Mouse (Mus musculus): ENCODE measurements around the gene Mid1. TPM values are rescaled to one million over a fixed set of nuclear protein-coding genes. Genes with fewer than 3 reads are reported as not detected.
"Not testable (repeated sequence)": the region's sequence is repeated elsewhere in the genome, so short reads cannot be mapped to it uniquely, and the experiment has no call there.

Gene Mid1
- polyA plus RNA-seq, 1 experiment from 2014 or later, result 9.0 TPM

- H3K9ac ChIP-seq (replicated peaks; ENCODE audit: low read depth, low read length); H3K4me3 ChIP-seq (ENCODE audit: low read depth, low read length); H3K27ac ChIP-seq (ENCODE audit: low read depth, low read length); H3K36me3 ChIP-seq (ENCODE audit: control insufficient read depth, insufficient read depth, low read length); H3K4me2 ChIP-seq (ENCODE audit: low read depth, low read length); ATAC-seq (ENCODE audit: low read depth); H3K27me3 ChIP-seq (ENCODE audit: control insufficient read depth, insufficient read depth, low read length); H3K4me1 ChIP-seq (ENCODE audit: control insufficient read depth, insufficient read depth, low read length): not testable (repeated sequence)
- WGBS, result 63% methylated on average over 17 of the region's 17 CpGs
- H3K9me3 ChIP-seq (ENCODE audit: control insufficient read depth, low read length), result peaks cover 39% of the 10 kb centered on the region
These were observed 311.0 kb downstream of the Mid1 start for GRCm38 (mm10) chrX:169995909-169996521.

GRCm38 (mm10) chrX:169996926-169997325 is 311.9 kb downstream of the Mid1 start:
- peak; percentile 38 for ATAC-seq (ENCODE audit: low read depth)
- not testable (repeated sequence) for H3K27me3 ChIP-seq (ENCODE audit: control insufficient read depth, insufficient read depth, low read length); H3K36me3 ChIP-seq (ENCODE audit: control insufficient read depth, insufficient read depth, low read length); H3K4me1 ChIP-seq (ENCODE audit: control insufficient read depth, insufficient read depth, low read length)
- H3K9me3 ChIP-seq (ENCODE audit: control insufficient read depth, low read length), result peaks cover 38% of the 10 kb centered on the region
- peak overlapping the region; percentile 49 for H3K9ac ChIP-seq (replicated peaks; ENCODE audit: low read depth, low read length)
- peak overlapping the region; percentile 70 for H3K4me2 ChIP-seq (ENCODE audit: low read depth, low read length)
- H3K4me3 ChIP-seq (ENCODE audit: low read depth, low read length), result peak overlapping the region; percentile 36
- WGBS, result 62% methylated on average over 46 of the region's 46 CpGs
- peak overlapping the region; percentile 66 for H3K27ac ChIP-seq (ENCODE audit: low read depth, low read length)

GRCm38 (mm10) chrX:169997456-169997853 is 312.5 kb downstream of the Mid1 start:
- not testable (repeated sequence) for H3K36me3 ChIP-seq (ENCODE audit: control insufficient read depth, insufficient read depth, low read length); H3K27me3 ChIP-seq (ENCODE audit: control insufficient read depth, insufficient read depth, low read length); ATAC-seq (ENCODE audit: low read depth); H3K4me1 ChIP-seq (ENCODE audit: control insufficient read depth, insufficient read depth, low read length)
- 56% methylated on average over 40 of the region's 40 CpGs for WGBS
- Histone ChIP-seq H3K4me3 (ENCODE audit: low read depth, low read length) (peak overlapping the region; percentile 36), H3K9ac (replicated peaks; ENCODE audit: low read depth, low read length) (peak overlapping the region; percentile 49), H3K4me2 (ENCODE audit: low read depth, low read length) (peak overlapping the region; percentile 70), H3K9me3 (ENCODE audit: control insufficient read depth, low read length) (peaks cover 33% of the 10 kb centered on the region), H3K27ac (ENCODE audit: low read depth, low read length) (peak overlapping the region; percentile 66)

GRCm38 (mm10) chrX:169997854-169998456 is 313.0 kb downstream of the Mid1 start:
- Histone ChIP-seq H3K9ac (replicated peaks; ENCODE audit: low read depth, low read length) (peak overlapping the region; percentile 49), H3K27ac (ENCODE audit: low read depth, low read length) (peak overlapping the region; percentile 66), H3K9me3 (ENCODE audit: control insufficient read depth, low read length) (peaks cover 28% of the 10 kb centered on the region), H3K4me2 (ENCODE audit: low read depth, low read length) (peak overlapping the region; percentile 70), H3K4me3 (ENCODE audit: low read depth, low read length) (peak overlapping the region; percentile 36)
- not testable (repeated sequence) for H3K27me3 ChIP-seq (ENCODE audit: control insufficient read depth, insufficient read depth, low read length); H3K4me1 ChIP-seq (ENCODE audit: control insufficient read depth, insufficient read depth, low read length); H3K36me3 ChIP-seq (ENCODE audit: control insufficient read depth, insufficient read depth, low read length)
- ATAC-seq (ENCODE audit: low read depth), result peak; percentile 92
- 50% methylated on average over 37 of the region's 37 CpGs for WGBS

GRCm38 (mm10) chrX:169998559-169999219 is 313.7 kb downstream of the Mid1 start:
- H3K9ac ChIP-seq (replicated peaks; ENCODE audit: low read depth, low read length); H3K4me1 ChIP-seq (ENCODE audit: control insufficient read depth, insufficient read depth, low read length); H3K36me3 ChIP-seq (ENCODE audit: control insufficient read depth, insufficient read depth, low read length); H3K27me3 ChIP-seq (ENCODE audit: control insufficient read depth, insufficient read depth, low read length); H3K27ac ChIP-seq (ENCODE audit: low read depth, low read length); ATAC-seq (ENCODE audit: low read depth): not testable (repeated sequence)
- WGBS, result 47% methylated on average over 4 of the region's 4 CpGs
- Histone ChIP-seq H3K4me3 (ENCODE audit: low read depth, low read length) (peak overlapping the region; percentile 36; the same call in 1 of the 2 replicates), H3K4me2 (ENCODE audit: low read depth, low read length) (peak overlapping the region; percentile 70; the same call in 1 of the 2 replicates), H3K9me3 (ENCODE audit: control insufficient read depth, low read length) (peaks cover 24% of the 10 kb centered on the region)

- H3K4me1 ChIP-seq (ENCODE audit: control insufficient read depth, insufficient read depth, low read length); H3K27ac ChIP-seq (ENCODE audit: low read depth, low read length); H3K36me3 ChIP-seq (ENCODE audit: control insufficient read depth, insufficient read depth, low read length); H3K4me3 ChIP-seq (ENCODE audit: low read depth, low read length); H3K9ac ChIP-seq (replicated peaks; ENCODE audit: low read depth, low read length); H3K27me3 ChIP-seq (ENCODE audit: control insufficient read depth, insufficient read depth, low read length); H3K4me2 ChIP-seq (ENCODE audit: low read depth, low read length); ATAC-seq (ENCODE audit: low read depth): not testable (repeated sequence)
- WGBS, result 44% methylated on average over 11 of the region's 11 CpGs
- H3K9me3 ChIP-seq (ENCODE audit: control insufficient read depth, low read length), result peaks cover 21% of the 10 kb centered on the region
These were observed 314.4 kb downstream of the Mid1 start for GRCm38 (mm10) chrX:169999226-169999883.

GRCm38 (mm10) chrX:169999912-170000641 is 315.1 kb downstream of the Mid1 start:
- H3K9ac ChIP-seq (replicated peaks; ENCODE audit: low read depth, low read length); ATAC-seq (ENCODE audit: low read depth); H3K4me2 ChIP-seq (ENCODE audit: low read depth, low read length); H3K4me3 ChIP-seq (ENCODE audit: low read depth, low read length); H3K4me1 ChIP-seq (ENCODE audit: control insufficient read depth, insufficient read depth, low read length); H3K27ac ChIP-seq (ENCODE audit: low read depth, low read length); H3K36me3 ChIP-seq (ENCODE audit: control insufficient read depth, insufficient read depth, low read length); H3K27me3 ChIP-seq (ENCODE audit: control insufficient read depth, insufficient read depth, low read length): not testable (repeated sequence)
- WGBS, result 73% methylated on average over 3 of the region's 3 CpGs
- peaks cover 14% of the 10 kb centered on the region; the same call in 1 of the 2 replicates for H3K9me3 ChIP-seq (ENCODE audit: control insufficient read depth, low read length)

GRCm38 (mm10) chrX:170000642-170001387 is 315.8 kb downstream of the Mid1 start:
- H3K4me1 ChIP-seq (ENCODE audit: control insufficient read depth, insufficient read depth, low read length); H3K27ac ChIP-seq (ENCODE audit: low read depth, low read length); H3K9me3 ChIP-seq (ENCODE audit: control insufficient read depth, low read length); H3K36me3 ChIP-seq (ENCODE audit: control insufficient read depth, insufficient read depth, low read length); ATAC-seq (ENCODE audit: low read depth); H3K4me3 ChIP-seq (ENCODE audit: low read depth, low read length); H3K9ac ChIP-seq (replicated peaks; ENCODE audit: low read depth, low read length); H3K4me2 ChIP-seq (ENCODE audit: low read depth, low read length); H3K27me3 ChIP-seq (ENCODE audit: control insufficient read depth, insufficient read depth, low read length): not testable (repeated sequence)
- 39% methylated on average over 6 of the region's 6 CpGs for WGBS
